ENCODE assay signal across 24 mouse cellular contexts in genomic region chr12:110983083-110983482, GRCm38 (mm10). TPM values are rescaled to one million over a fixed set of nuclear protein-coding genes. Genes with fewer than 3 reads are reported as not detected.
A peak's percentile ranks its signal among the peaks of the same experiment; 100 is the strongest.
DNase-seq lines count a peak whose midpoint lies in the region; ATAC-seq and TF ChIP-seq lines count a peak whose summit lies in the region.
"Had no signal": no experiment of that assay in that cellular context is flagged by ENCODE, and none has a peak within 500 bp of the region (broad histone marks: within the 10 kb centered on the region; RNA-seq: fewer than 3 reads in every experiment).

No protein-coding gene starts in this region.

- peak; percentile 42 for DNase-seq in gastrocnemius, adult 2 months
- no peak for DNase-seq in gastrocnemius, postnatal 36 days
- DNase-seq in kidney, adult 9 months: peak; percentile 47
- DNase-seq in kidney, adult 11 months: no peak
- DNase-seq in adrenal gland, adult (ENCODE audit: inconsistent age in 2 of 2, low spot score in 1 of 2): no peak
- no peak for DNase-seq in embryonic facial prominence, embryonic 10.5 days (ENCODE audit: low spot score)
- DNase-seq: cerebellum, adult 11-12 months; cerebellum, adult 8-10 months; cerebellum, postnatal 10 days; cerebellum, postnatal 36 days; embryo, embryonic 11 days; gastrocnemius, postnatal 14 days; heart, adult 2 months; heart, postnatal 14 days had no signal

- no peak overlapping the region for H3K4me3 ChIP-seq in gastrocnemius, adult 2 months
- no peak overlapping the region for H3K4me3 ChIP-seq in brown adipose tissue, adult 24 weeks (ENCODE audit: insufficient read depth, low read depth, low read length)
- H3K4me3 ChIP-seq in intestine, postnatal 0 days (ENCODE audit: low read depth, low read length): no peak overlapping the region
- no peak overlapping the region for H3K4me3 ChIP-seq in embryonic facial prominence, embryonic 10.5 days
- H3K4me3 ChIP-seq: forebrain, embryonic 10.5 days; forebrain, embryonic 13.5 days; heart, adult 2 months; heart, embryonic 10.5 days; heart, embryonic 13.5 days; hindbrain, embryonic 12.5 days; hindbrain, embryonic 15.5 days had no signal

- peak overlapping the region; percentile 78 for H3K27ac ChIP-seq in gastrocnemius, adult 2 months
- peak overlapping the region; percentile 35; the same call in 1 of the 2 replicates for H3K27ac ChIP-seq in brown adipose tissue, adult 24 weeks (replicated peaks; ENCODE audit: low read depth, low read length)
- H3K27ac ChIP-seq in intestine, postnatal 0 days (ENCODE audit: low read depth, low read length): peak overlapping the region; percentile 89
- H3K27ac ChIP-seq in embryonic facial prominence, embryonic 10.5 days (replicated peaks): no peak overlapping the region
- H3K27ac ChIP-seq: forebrain, embryonic 10.5 days; forebrain, embryonic 13.5 days; heart, adult 2 months; heart, embryonic 13.5 days; hindbrain, embryonic 12.5 days; hindbrain, embryonic 15.5 days had no signal

- H3K4me2 ChIP-seq in intestine, postnatal 0 days (replicated peaks; ENCODE audit: low read depth): no peak overlapping the region
- H3K4me2 ChIP-seq: forebrain, embryonic 13.5 days; heart, embryonic 13.5 days; hindbrain, embryonic 12.5 days; hindbrain, embryonic 15.5 days had no signal

- TF ChIP-seq CTCF in gastrocnemius, adult 2 months (IDR thresholded peaks at IDR 0.05): no peak
- TF ChIP-seq CTCF in intestine, postnatal 0 days (IDR thresholded peaks at IDR 0.05; ENCODE audit: low read depth): 0 out of 2 replicates have a peak, but pooled peaks have one; percentile 12

- no peaks in the 10 kb centered on the region for H3K9me3 ChIP-seq in intestine, postnatal 0 days (ENCODE audit: control insufficient read depth)
- H3K9me3 ChIP-seq in embryonic facial prominence, embryonic 10.5 days: no peaks in the 10 kb centered on the region
- H3K9me3 ChIP-seq: forebrain, embryonic 10.5 days; forebrain, embryonic 13.5 days; heart, embryonic 10.5 days; heart, embryonic 13.5 days; hindbrain, embryonic 12.5 days; hindbrain, embryonic 15.5 days had no signal

- no peaks in the 10 kb centered on the region for H3K36me3 ChIP-seq in intestine, postnatal 0 days (ENCODE audit: control insufficient read depth, insufficient read depth)
- no peaks in the 10 kb centered on the region for H3K36me3 ChIP-seq in embryonic facial prominence, embryonic 10.5 days (replicated peaks)
- H3K36me3 ChIP-seq: forebrain, embryonic 10.5 days; heart, embryonic 10.5 days; heart, embryonic 13.5 days; hindbrain, embryonic 12.5 days; hindbrain, embryonic 15.5 days had no signal

- 0 out of 2 replicates have a peak, but pooled peaks have one; percentile 6 for ATAC-seq in intestine, postnatal 0 days
- ATAC-seq: activated CD4-positive, CD25-positive, alpha-beta regulatory T cell, adult 4 months; forebrain, embryonic 13.5 days; forebrain, embryonic 16.5 days had no signal

- peaks cover 14% of the 10 kb centered on the region for H3K4me1 ChIP-seq in brown adipose tissue, adult 24 weeks (ENCODE audit: control insufficient read depth, insufficient read depth, insufficient read length, low read length)
- H3K4me1 ChIP-seq in intestine, postnatal 0 days (replicated peaks; ENCODE audit: control insufficient read depth, insufficient read depth, low read length): 0 out of 2 replicates have a peak, but pooled peaks cover 5% of the 10 kb centered on the region
- H3K4me1 ChIP-seq in embryonic facial prominence, embryonic 10.5 days: peaks cover 11% of the 10 kb centered on the region

- no peak overlapping the region for H3K9ac ChIP-seq in intestine, postnatal 0 days (ENCODE audit: low read depth, low read length)
- H3K9ac ChIP-seq: forebrain, embryonic 13.5 days; heart, embryonic 13.5 days; hindbrain, embryonic 12.5 days; hindbrain, embryonic 15.5 days had no signal

- no peaks in the 10 kb centered on the region for H3K27me3 ChIP-seq in intestine, postnatal 0 days (replicated peaks; ENCODE audit: control insufficient read depth, insufficient read depth, low read length)
- peaks cover 20% of the 10 kb centered on the region for H3K27me3 ChIP-seq in embryonic facial prominence, embryonic 10.5 days (replicated peaks; ENCODE audit: low read depth, poor library complexity, severe bottlenecking)
- H3K27me3 ChIP-seq: forebrain, embryonic 13.5 days; heart, embryonic 13.5 days; hindbrain, embryonic 15.5 days had no signal

- 50% methylated on average over 8 of the region's 8 CpGs for WGBS in intestine, postnatal 0 days
- 70% methylated on average over 8 of the region's 8 CpGs for WGBS in embryonic facial prominence, embryonic 10.5 days

- intact Hi-C loops in gastrocnemius, adult 2 months (cut with DNase I): no loop called here
- intact Hi-C loops in gastrocnemius, postnatal 36 days (cut with DNase I): no loop called here

RNA-seq across cellular contexts. Expression of gene Ankrd9, which starts 4.2 kb away (rescaled TPM):
- total RNA-seq in gastrocnemius, adult 2 months (2021): 100 to 1,000 TPM; 150 to 203 TPM
- total RNA-seq in gastrocnemius, postnatal 36 days (2021): 100 to 1,000 TPM; 161 to 219 TPM
- polyA plus RNA-seq in brown adipose tissue, adult 24 weeks (2012; ENCODE audit: insufficient read depth, insufficient read length, missing spikeins): 20.9 and 25.8 TPM in 2 replicates
- 76.3 and 80.0 TPM in 2 replicates for polyA plus RNA-seq in intestine, postnatal 0 days (2015; fragmentation: Nextera tagmentation; extraction: Ambion mirVana)
- 14.2 and 14.6 TPM in 2 replicates for polyA plus RNA-seq in embryonic facial prominence, embryonic 10.5 days (2016; fragmentation: Nextera tagmentation; extraction: Ambion mirVana)

RNA-seq across cellular contexts. Expression of gene Rcor1, which starts 56.1 kb away (rescaled TPM):
- total RNA-seq in gastrocnemius, adult 2 months (2021): 1 to 10 TPM; 6.8 to 8.5 TPM
- 1 to 10 TPM; 7.1 to 7.3 TPM for total RNA-seq in gastrocnemius, postnatal 36 days (2021)
- polyA plus RNA-seq in brown adipose tissue, adult 24 weeks (2012; ENCODE audit: insufficient read depth, insufficient read length, missing spikeins): 6.8 and 9.7 TPM in 2 replicates
- polyA plus RNA-seq in intestine, postnatal 0 days (2015; fragmentation: Nextera tagmentation; extraction: Ambion mirVana): 7.0 and 7.9 TPM in 2 replicates
- 7.4 and 8.0 TPM in 2 replicates for polyA plus RNA-seq in embryonic facial prominence, embryonic 10.5 days (2016; fragmentation: Nextera tagmentation; extraction: Ambion mirVana)

Comparison
In these comparisons a context has a peak if more than half of its experiments do, and no peak if none do; other contexts are left out.
1. DNase-seq: peak in gastrocnemius, adult 2 months (single experiment) and kidney, adult 9 months (single experiment); none in gastrocnemius, postnatal 36 days (0 of 2), kidney, adult 11 months (single experiment), adrenal gland, adult (0 of 2) and embryonic facial prominence, embryonic 10.5 days (single experiment).